Mouse (Mus musculus) spleen, postnatal 4 days (tissue): ENCODE measurements around the gene Rere.

ENCODE experiments used
- DNase-seq, 2 experiments: peaks; one replicate each; pipeline ENCODE4 v3.0.0; 2022; ENCODE audit warnings: low spot score in 2 of 2

Gene Rere

DNA sequence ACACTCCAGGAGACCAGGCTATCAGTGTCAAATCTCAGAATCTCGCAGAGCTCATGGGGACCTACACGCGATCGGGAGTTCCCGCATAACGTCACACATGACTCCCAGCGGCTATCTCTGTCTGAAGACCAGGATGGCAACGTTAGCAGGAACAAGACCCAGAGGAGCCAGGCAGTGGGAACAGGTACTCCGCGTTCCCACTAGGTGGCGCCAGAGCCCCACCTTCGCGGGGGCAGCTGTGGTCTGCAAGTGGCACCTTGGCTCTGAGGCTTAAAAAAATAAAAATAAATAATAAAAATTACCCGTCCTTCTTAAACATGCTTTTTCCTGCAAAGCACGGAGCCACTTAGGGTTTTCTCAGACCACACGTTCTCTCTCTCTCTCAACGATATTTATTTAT, 374.5 kb downstream of the Rere start:
- DNase-seq = peak; percentile 77 to 92

DNA sequence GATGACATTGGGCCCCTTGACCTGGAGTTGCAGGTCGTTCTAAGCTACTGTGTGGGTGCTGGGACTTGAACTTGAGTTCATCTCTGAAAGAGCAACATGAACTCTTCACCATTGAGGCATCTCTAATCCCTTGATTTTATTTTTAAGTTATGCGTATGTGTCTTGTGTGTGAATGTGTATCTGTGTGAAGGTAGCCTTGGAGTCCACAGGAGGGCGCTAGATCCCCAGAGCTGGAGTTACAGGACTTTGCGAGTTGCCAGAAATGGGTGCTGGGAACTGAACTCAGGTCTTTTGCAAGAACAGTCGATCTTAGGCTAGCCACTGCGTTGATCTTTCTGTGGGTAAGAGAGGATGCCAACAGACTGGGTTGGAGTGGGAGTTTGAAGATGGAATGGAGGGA, 375.1 kb downstream of the Rere start:
- DNase-seq = no peak

DNA sequence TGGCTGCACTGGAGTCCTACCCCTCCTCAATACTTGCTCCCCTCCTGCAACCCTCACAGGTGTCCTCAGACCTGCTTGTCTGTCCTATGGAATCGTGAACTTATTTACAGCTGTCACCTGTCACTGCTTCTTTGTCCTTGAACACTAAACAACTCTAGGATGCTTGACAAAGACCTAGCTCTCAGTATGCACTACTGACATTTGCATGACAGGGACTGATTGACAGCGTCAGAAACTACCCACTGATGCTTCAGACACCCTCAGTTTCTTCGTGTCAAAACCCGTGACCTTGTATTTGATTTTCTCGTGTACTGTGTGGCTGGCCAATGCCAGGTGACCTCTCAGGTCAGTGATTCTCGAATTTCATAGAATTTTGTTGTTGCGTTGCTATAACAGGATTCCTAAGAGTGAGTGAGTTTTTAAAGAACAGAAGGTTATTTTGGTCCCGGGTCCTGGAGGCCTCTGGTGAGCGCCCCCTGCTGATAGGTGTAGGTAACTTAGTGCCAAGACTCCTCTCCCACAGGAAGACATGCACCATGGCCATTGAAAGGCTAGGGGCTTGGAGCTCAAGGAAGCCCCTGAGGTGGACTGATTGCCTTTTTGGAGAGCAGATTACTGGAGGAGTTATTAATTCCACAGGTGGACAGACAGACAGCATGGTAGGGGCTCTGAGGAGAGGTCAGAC, 378.6 kb downstream of the Rere start:
- no peak for DNase-seq

DNA sequence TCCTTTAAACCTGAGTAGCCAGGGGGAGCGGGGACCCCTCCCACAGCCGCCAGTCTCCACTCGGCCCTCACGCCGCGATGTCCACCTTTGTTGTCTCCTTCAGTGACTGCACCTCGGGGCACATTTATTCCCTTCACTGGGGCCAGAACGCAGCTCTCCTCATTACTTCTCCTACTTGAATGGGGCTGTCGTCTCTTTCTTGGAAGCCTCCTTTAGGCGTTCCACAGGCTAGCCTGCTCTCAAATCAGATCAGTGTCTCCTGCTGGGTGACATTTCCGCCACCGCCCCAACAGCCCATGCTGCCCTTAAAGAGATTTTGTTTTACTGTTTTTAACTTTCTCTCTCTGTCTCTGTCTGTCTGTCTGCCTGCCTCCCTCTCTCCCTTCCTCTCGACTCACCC, 380.4 kb downstream of the Rere start:
- DNase-seq = no peak

DNA sequence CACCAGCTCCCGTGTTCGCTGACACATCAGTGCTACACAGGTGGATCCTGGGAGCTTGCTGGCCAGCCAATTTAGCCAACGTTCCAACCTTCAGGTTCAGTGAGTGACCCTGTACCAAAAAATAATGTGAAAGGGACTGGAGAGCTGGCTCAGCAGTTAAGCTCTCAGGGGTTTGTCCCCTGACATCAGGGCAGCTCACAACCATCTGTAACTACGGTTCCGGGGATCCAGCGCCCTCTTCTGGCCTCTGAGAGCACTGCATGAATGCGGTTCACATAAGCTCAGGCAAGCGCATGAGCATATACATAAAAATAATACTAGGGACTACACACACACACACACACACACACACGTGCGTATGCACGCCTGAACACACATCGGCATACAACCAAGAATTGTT, 381.7 kb downstream of the Rere start:
- DNase-seq = peak; percentile 36 to 77

DNA sequence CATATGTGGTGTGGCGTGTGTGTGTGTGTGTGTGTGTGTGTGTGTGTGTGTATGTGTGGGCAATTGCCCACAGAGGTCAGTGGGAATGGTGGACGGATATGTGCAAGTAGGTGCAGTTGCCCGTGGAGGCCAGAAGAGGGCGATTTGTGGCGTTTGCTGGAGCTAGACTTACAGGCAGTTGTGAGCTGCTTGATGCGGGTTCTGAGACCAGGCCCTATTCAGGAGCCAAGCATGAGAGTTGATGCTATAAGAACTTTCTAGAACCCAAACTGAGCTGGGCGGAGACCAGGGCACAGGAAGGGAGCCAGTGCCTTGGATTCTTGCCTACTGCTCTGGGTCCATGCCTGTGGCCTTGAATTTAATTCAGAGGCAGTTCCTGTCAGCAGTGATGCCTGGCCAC, 383.3 kb downstream of the Rere start:
- no peak for DNase-seq

DNA sequence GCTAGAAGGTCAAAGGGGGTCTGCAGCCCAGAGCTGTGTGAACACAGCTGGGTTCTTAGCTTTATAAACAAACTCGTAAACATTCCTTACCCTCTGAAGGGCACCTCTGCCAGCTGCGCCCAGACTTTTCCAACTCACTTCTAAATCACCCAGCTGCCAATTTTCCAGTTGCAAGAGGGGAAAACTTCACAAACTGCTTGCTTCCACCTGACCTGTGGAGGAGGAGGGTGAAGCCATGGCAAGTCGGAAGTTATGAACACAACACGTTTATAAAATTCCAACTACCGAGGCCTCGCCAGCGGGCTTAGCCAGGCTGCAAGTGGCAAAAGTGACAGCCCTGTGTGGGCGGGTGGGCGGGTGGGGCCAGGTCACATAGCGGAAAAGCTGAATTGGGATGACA, 384.4 kb downstream of the Rere start:
- DNase-seq = no peak
